Comparison of ENCODE assay signal across 24 mouse cellular contexts in genomic region chr16:21634460-21634859, GRCm38 (mm10).
DNase-seq lines count a peak whose midpoint lies in the region; ATAC-seq and TF ChIP-seq lines count a peak whose summit lies in the region.
"Had no signal": no experiment of that assay in that cellular context is flagged by ENCODE, and none has a peak within 500 bp of the region (broad histone marks: within the 10 kb centered on the region; RNA-seq: fewer than 3 reads in every experiment).

No protein-coding gene starts in this region.

- H3K4me2 ChIP-seq in liver, embryonic 14.5 days (ENCODE audit: low read depth), result no peak overlapping the region
- H3K4me2 ChIP-seq: embryonic facial prominence, embryonic 12.5 days; forebrain, embryonic 15.5 days; heart, embryonic 11.5 days; heart, embryonic 15.5 days; hindbrain, embryonic 13.5 days had no signal

- H3K9ac ChIP-seq in MEL (ENCODE audit: control insufficient read depth, low read depth, low read length, poor library complexity, severe bottlenecking), result no peak overlapping the region
- no peak overlapping the region for H3K9ac ChIP-seq in liver, embryonic 14.5 days (replicated peaks)
- H3K9ac ChIP-seq: embryonic facial prominence, embryonic 12.5 days; forebrain, embryonic 15.5 days; heart, embryonic 15.5 days; hindbrain, embryonic 13.5 days had no signal

- H3K4me3 ChIP-seq in MEL (ENCODE audit: control insufficient read depth in 1 of 2, insufficient read depth in 1 of 2, low read depth in 2 of 2, low read length in 2 of 2), result no peak overlapping the region
- no peak overlapping the region for H3K4me3 ChIP-seq in liver, embryonic 14.5 days (ENCODE audit: insufficient read depth in 1 of 2, low read depth in 2 of 2, low read length in 2 of 2)
- H3K4me3 ChIP-seq: embryonic facial prominence, embryonic 12.5 days; forebrain, embryonic 15.5 days; heart, embryonic 15.5 days; hindbrain, embryonic 13.5 days had no signal

- no peak for TF ChIP-seq CTCF in MEL (IDR thresholded peaks at IDR 0.05 in 2 of 3, conservative IDR thresholded peaks at IDR 0.05 in 1 of 3; ENCODE audit: control insufficient read depth in 1 of 3, insufficient read depth in 1 of 3, low read depth in 2 of 3, low read length in 3 of 3, poor library complexity in 1 of 3, severe bottlenecking in 1 of 3)
- no peak for TF ChIP-seq CTCF in liver, embryonic 14.5 days (IDR thresholded peaks at IDR 0.05; ENCODE audit: low read depth)

- H3K4me1 ChIP-seq in MEL (ENCODE audit: control insufficient read depth in 1 of 2, insufficient read depth in 2 of 2, low read length in 2 of 2), result peaks cover 0 to 2% of the 10 kb centered on the region in 2 experiments; a peak in 1 of 4 replicates
- peaks cover 0 to 7% of the 10 kb centered on the region in 2 experiments; a peak in 2 of 4 replicates for H3K4me1 ChIP-seq in liver, embryonic 14.5 days (replicated peaks; ENCODE audit: control insufficient read depth in 2 of 2, insufficient read depth in 2 of 2, low read length in 1 of 2)
- H3K4me1 ChIP-seq: embryonic facial prominence, embryonic 12.5 days; forebrain, embryonic 15.5 days; hindbrain, embryonic 13.5 days had no signal

- H3K9me3 ChIP-seq in MEL (replicated peaks; ENCODE audit: insufficient read depth, low read length), result no peaks in the 10 kb centered on the region
- no peaks in the 10 kb centered on the region for H3K9me3 ChIP-seq in liver, embryonic 14.5 days (ENCODE audit: control insufficient read depth, low read length)
- H3K9me3 ChIP-seq: embryonic facial prominence, embryonic 12.5 days; forebrain, embryonic 15.5 days; G1E; heart, embryonic 15.5 days; hindbrain, embryonic 13.5 days had no signal

- ATAC-seq in liver, embryonic 14.5 days (ENCODE audit: insufficient read depth), result 0 out of 2 replicates have a peak, but pooled peaks have one; percentile 47
- peak; percentile 93 for ATAC-seq in megakaryocyte-erythroid progenitor cell, adult 5-6 weeks (replicated peaks; ENCODE audit: low FRiP score, low TSS enrichment, poor library complexity, severe bottlenecking)
- ATAC-seq: activated CD4-positive, CD25-positive, alpha-beta regulatory T cell, adult 4 months; CD4-positive, CD25-positive, alpha-beta regulatory T cell, adult 4 months; forebrain, embryonic 15.5 days; hindbrain, postnatal 0 days; Patski had no signal

- H3K36me3 ChIP-seq in MEL (ENCODE audit: control insufficient read depth in 1 of 2, insufficient read depth in 2 of 2, low read length in 2 of 2), result no peaks in the 10 kb centered on the region
- no peaks in the 10 kb centered on the region for H3K36me3 ChIP-seq in liver, embryonic 14.5 days (replicated peaks; ENCODE audit: control insufficient read depth, insufficient read depth, low read depth)
- H3K36me3 ChIP-seq: embryonic facial prominence, embryonic 12.5 days; forebrain, embryonic 15.5 days; G1E; heart, embryonic 15.5 days; hindbrain, embryonic 13.5 days had no signal

- H3K79me2 ChIP-seq in MEL (ENCODE audit: control insufficient read depth, insufficient read depth, low read length, poor library complexity), result no peaks in the 10 kb centered on the region

- no peak for TF ChIP-seq POLR2A in MEL (IDR thresholded peaks at IDR 0.05; ENCODE audit: control insufficient read depth in 1 of 2, insufficient read depth in 1 of 2, low read depth in 1 of 2, low read length in 2 of 2, poor library complexity in 1 of 2)

- no peaks in the 10 kb centered on the region for H3K27me3 ChIP-seq in MEL (ENCODE audit: control insufficient read depth in 1 of 2, insufficient read depth in 2 of 2, low read length in 2 of 2)
- no peaks in the 10 kb centered on the region for H3K27me3 ChIP-seq in liver, embryonic 14.5 days (ENCODE audit: control insufficient read depth, insufficient read depth, low read length)
- H3K27me3 ChIP-seq: embryonic facial prominence, embryonic 12.5 days; forebrain, embryonic 15.5 days; heart, embryonic 15.5 days; hindbrain, embryonic 13.5 days; Patski had no signal

- no peak overlapping the region for H3K27ac ChIP-seq in MEL (ENCODE audit: control insufficient read depth, low read depth, low read length)
- H3K27ac ChIP-seq in liver, embryonic 14.5 days, result no peak overlapping the region
- H3K27ac ChIP-seq: embryonic facial prominence, embryonic 12.5 days; forebrain, embryonic 15.5 days; heart, embryonic 15.5 days; hindbrain, embryonic 13.5 days; hindbrain, postnatal 0 days had no signal

- no peak for TF ChIP-seq RAD21 in MEL (IDR thresholded peaks at IDR 0.05; ENCODE audit: low read depth, low read length)

- peak; percentile 76 for DNase-seq in MEL (ENCODE audit: low read depth, low spot score)
- peak; percentile 11 for DNase-seq in c-Kit-positive CD71-positive TER-119-negative erythroid progenitor cells, embryonic 14.5 days (ENCODE audit: low read depth)
- no peak for DNase-seq in liver, embryonic 14.5 days (ENCODE audit: low read depth in 3 of 3, low spot score in 3 of 3)
- no peak for DNase-seq in left cerebral cortex, postnatal 10 days (ENCODE audit: extremely low spot score in 1 of 2, low spot score in 2 of 2)
- no peak for DNase-seq in urinary bladder, postnatal 36 days (ENCODE audit: low spot score in 2 of 2)
- DNase-seq in urinary bladder, adult 2 months (ENCODE audit: low spot score), result no peak
- DNase-seq: adrenal gland, postnatal 14 days; B cell, adult 2 months; cerebellum, adult 18-20 months; cerebellum, adult 9-11 months; gastrocnemius, postnatal 10 days; heart, adult 18-20 months; heart, postnatal 14 days had no signal

- peak; percentile 84 for TF ChIP-seq EP300 in MEL (IDR thresholded peaks at IDR 0.05; ENCODE audit: low read depth in 1 of 2, low read length in 2 of 2)
- TF ChIP-seq EP300 in liver, embryonic 14.5 days (IDR thresholded peaks at IDR 0.05; ENCODE audit: low read depth), result no peak

- intact Hi-C loops in left cerebral cortex, postnatal 10 days (cut with DNase I), result no loop called here

TF ChIP-seq in MEL, 35 proteins besides CTCF, POLR2A, EP300 and RAD21:
- TF ChIP-seq MYB (IDR thresholded peaks at IDR 0.05; ENCODE audit: low read depth, low read length) (no peak; the same call in 1 of the 2 replicates), MYC (IDR thresholded peaks at IDR 0.05; ENCODE audit: low read depth, low read length) (no peak), CHD1 (IDR thresholded peaks at IDR 0.05; ENCODE audit: low read depth, low read length) (no peak), USF1 (IDR thresholded peaks at IDR 0.05; ENCODE audit: low read depth, low read length) (no peak), ZMIZ1 (IDR thresholded peaks at IDR 0.05; ENCODE audit: low read depth, low read length) (no peak), TBP (IDR thresholded peaks at IDR 0.05; ENCODE audit: low read depth, low read length) (no peak), NRF1 (IDR thresholded peaks at IDR 0.05; ENCODE audit: insufficient read depth, low read depth, low read length, poor library complexity, severe bottlenecking) (no peak), HCFC1 (IDR thresholded peaks at IDR 0.05; ENCODE audit: low read depth, low read length) (no peak), MAFK (IDR thresholded peaks at IDR 0.05; ENCODE audit: borderline replicate concordance, low read depth, low read length) (no peak), GATA1 (IDR thresholded peaks at IDR 0.05; ENCODE audit: low read depth, low read length) (peak; percentile 79), NELFE (IDR thresholded peaks at IDR 0.05; ENCODE audit: low read depth, low read length) (no peak), TCF12 (IDR thresholded peaks at IDR 0.05; ENCODE audit: low read depth, low read length) (peak; percentile 86), MAX (IDR thresholded peaks at IDR 0.05; ENCODE audit: low read length) (no peak), POLR2AphosphoS2 (IDR thresholded peaks at IDR 0.05; ENCODE audit: low read length) (no peak), BHLHE40 (IDR thresholded peaks at IDR 0.05; ENCODE audit: borderline replicate concordance, low read depth, low read length) (no peak), E2F4 (IDR thresholded peaks at IDR 0.05; ENCODE audit: borderline replicate concordance, low read depth, low read length) (no peak), TAL1 (IDR thresholded peaks at IDR 0.05; ENCODE audit: low read length) (peak; percentile 87), ZKSCAN1 (IDR thresholded peaks at IDR 0.05; ENCODE audit: low read depth, low read length) (no peak), USF2 (IDR thresholded peaks at IDR 0.05; ENCODE audit: borderline replicate concordance in 1 of 2, insufficient read depth in 1 of 2, low read depth in 1 of 2, low read length in 2 of 2) (no peak), POLR2AphosphoS5 (IDR thresholded peaks at IDR 0.05; ENCODE audit: borderline replicate concordance, low read depth, low read length) (no peak), UBTF (IDR thresholded peaks at IDR 0.05; ENCODE audit: borderline replicate concordance, insufficient read depth, low read depth, low read length) (no peak), CHD2 (IDR thresholded peaks at IDR 0.05; ENCODE audit: low read length) (no peak), RCOR1 (IDR thresholded peaks at IDR 0.05; ENCODE audit: low read depth, low read length) (peak; percentile 83), SIN3A (IDR thresholded peaks at IDR 0.05; ENCODE audit: low read length) (no peak), ETS1 (IDR thresholded peaks at IDR 0.05; ENCODE audit: low read depth, low read length) (0 out of 2 replicates have a peak, but pooled peaks have one; percentile 10), SMC3 (IDR thresholded peaks at IDR 0.05; ENCODE audit: low read depth, low read length) (no peak)

Comparison
In these comparisons a context has a peak if more than half of its experiments do, and no peak if none do; other contexts are left out.
1. DNase-seq: peak in MEL (single experiment) and c-Kit-positive CD71-positive TER-119-negative erythroid progenitor cells, embryonic 14.5 days (single experiment); none in liver, embryonic 14.5 days (0 of 3), left cerebral cortex, postnatal 10 days (0 of 2), urinary bladder, postnatal 36 days (0 of 2) and urinary bladder, adult 2 months (single experiment).